Mouse (Mus musculus) liver, embryonic 15.5 days (tissue): Measurements from ENCODE around the gene Fat3. TPM values are rescaled to one million over a fixed set of nuclear protein-coding genes. Genes with fewer than 3 reads are reported as not detected.

Source experiments
- ATAC-seq: fragments of 200-750 bp; cut with Nextera tagmentation; 2 replicates; pipeline ENCODE4 v1.8.0; 2017; ENCODE audit warnings: moderate number of reproducible peaks, mild to moderate bottlenecking, moderate library complexity; ENCODE audit not compliant: insufficient read depth
- H3K27ac ChIP-seq: fragments of 300-500 bp; sonication (generic); replicated peaks from 2 replicates; pipeline ENCODE4 v1.5.1; 2015; ENCODE audit warnings: mild to moderate bottlenecking, inconsistent platforms
- H3K27me3 ChIP-seq: fragments of 300-500 bp; sonication (generic); 2 replicates; pipeline ENCODE4 v1.6.1; 2015; ENCODE audit warnings: mild to moderate bottlenecking, inconsistent platforms
- H3K36me3 ChIP-seq: fragments of 300-500 bp; sonication (generic); replicated peaks from 2 replicates; pipeline ENCODE4 v1.6.1; 2015; ENCODE audit warnings: moderate library complexity, mild to moderate bottlenecking, inconsistent platforms
- H3K4me1 ChIP-seq: fragments of 300-500 bp; sonication (generic); replicated peaks from 2 replicates; pipeline ENCODE4 v1.6.1; 2015; ENCODE audit warnings: inconsistent platforms
- H3K4me2 ChIP-seq: fragments of 300-500 bp; sonication (generic); 2 replicates; pipeline ENCODE4 v1.6.1; 2015; ENCODE audit warnings: moderate library complexity, mild to moderate bottlenecking, inconsistent platforms
- H3K4me3 ChIP-seq: fragments of 300-500 bp; sonication (generic); replicated peaks from 2 replicates; pipeline ENCODE4 v1.5.1; 2015; ENCODE audit warnings: mild to moderate bottlenecking, inconsistent platforms
- H3K9ac ChIP-seq: fragments of 300-500 bp; sonication (generic); 2 replicates; pipeline ENCODE4 v1.6.1; 2015; ENCODE audit warnings: moderate library complexity, mild to moderate bottlenecking, inconsistent platforms
- H3K9me3 ChIP-seq: fragments of 300-500 bp; sonication (generic); replicated peaks from 2 replicates; pipeline ENCODE4 v1.6.1; 2016; ENCODE audit warnings: inconsistent platforms
- WGBS: fragments of 180-500 bp; shearing (Covaris S2); methylation state at CpG from one replicate; pipeline ENCODE4 v1.1.7; 2015; ENCODE audit warnings: mixed read lengths; ENCODE audit not compliant: insufficient replicate concordance; 5-methylcytosine and 5-hydroxymethylcytosine counted together
- polyA plus RNA-seq: library from polyadenylated mRNA; unstranded; fragments of >200 nt; fragmentation: Nextera tagmentation; extraction: Ambion mirVana; gene quantifications from 2 replicates; pipeline ENCODE4 v1.2.1, GENCODE M21; 2015

Gene Fat3
- polyA plus RNA-seq, 1 experiment from 2014 or later, result 0.06 TPM

- Histone ChIP-seq H3K4me1 (peaks cover 13% of the 10 kb centered on the region), H3K9ac (no peak overlapping the region), H3K27ac (no peak overlapping the region), H3K36me3 (no peaks in the 10 kb centered on the region), H3K27me3 (no peaks in the 10 kb centered on the region), H3K9me3 (no peaks in the 10 kb centered on the region), H3K4me3 (no peak overlapping the region), H3K4me2 (no peak overlapping the region; the same call in 1 of the 2 replicates)
- peak; percentile 34; the same call in 1 of the 2 replicates for ATAC-seq
- 19% methylated on average over 2 of the region's 2 CpGs for WGBS
Measured at GRCm38 (mm10) chr9:16227398-16227797, 273.7 kb downstream of the Fat3 start.

GRCm38 (mm10) chr9:16226545-16226944, 274.5 kb downstream of the Fat3 start:
- ATAC-seq, result no peak
- no peaks in the 10 kb centered on the region for H3K27me3 ChIP-seq
- H3K27ac ChIP-seq, result no peak overlapping the region
- H3K9me3 ChIP-seq, result no peaks in the 10 kb centered on the region
- H3K4me3 ChIP-seq, result no peak overlapping the region
- H3K36me3 ChIP-seq, result no peaks in the 10 kb centered on the region
- no peak overlapping the region for H3K4me2 ChIP-seq
- no peak overlapping the region for H3K9ac ChIP-seq
- peaks cover 13% of the 10 kb centered on the region for H3K4me1 ChIP-seq

- Histone ChIP-seq H3K4me3 (no peak overlapping the region), H3K27me3 (no peaks in the 10 kb centered on the region), H3K9me3 (no peaks in the 10 kb centered on the region), H3K27ac (no peak overlapping the region), H3K9ac (no peak overlapping the region), H3K36me3 (no peaks in the 10 kb centered on the region), H3K4me2 (no peak overlapping the region), H3K4me1 (peaks cover 4% of the 10 kb centered on the region)
- 57% methylated on average over 5 of the region's 5 CpGs for WGBS
- no peak for ATAC-seq
Measured at GRCm38 (mm10) chr9:16221885-16222284, 279.2 kb downstream of the Fat3 start.

- WGBS, result 17% methylated on average over 6 of the region's 6 CpGs
- Histone ChIP-seq H3K4me2 (no peak overlapping the region), H3K27ac (peak overlapping the region; percentile 71), H3K36me3 (no peaks in the 10 kb centered on the region), H3K4me3 (no peak overlapping the region), H3K9me3 (no peaks in the 10 kb centered on the region), H3K4me1 (peaks cover 36% of the 10 kb centered on the region), H3K9ac (no peak overlapping the region), H3K27me3 (no peaks in the 10 kb centered on the region)
- ATAC-seq, result no peak
Measured at GRCm38 (mm10) chr9:16216235-16216634, 284.9 kb downstream of the Fat3 start.

- Histone ChIP-seq H3K36me3 (no peaks in the 10 kb centered on the region), H3K9me3 (no peaks in the 10 kb centered on the region), H3K4me1 (peaks cover 36% of the 10 kb centered on the region), H3K27me3 (no peaks in the 10 kb centered on the region), H3K4me2 (peak overlapping the region; percentile 38), H3K27ac (peak overlapping the region; percentile 71), H3K9ac (no peak overlapping the region), H3K4me3 (no peak overlapping the region)
- peak; percentile 85 for ATAC-seq
- 11% methylated on average over 7 of the region's 7 CpGs for WGBS
Measured at GRCm38 (mm10) chr9:16214731-16215681, 286.1 kb downstream of the Fat3 start.

GRCm38 (mm10) chr9:16213324-16213723, 287.8 kb downstream of the Fat3 start:
- 4% methylated on average over 1 of the region's 1 CpGs for whole genome bisulfite sequencing
- H3K4me3 ChIP-seq, result no peak overlapping the region
- H3K9me3 ChIP-seq, result no peaks in the 10 kb centered on the region
- no peak overlapping the region for H3K27ac ChIP-seq
- no peak for ATAC-seq
- peaks cover 36% of the 10 kb centered on the region for H3K4me1 ChIP-seq
- no peak overlapping the region for H3K9ac ChIP-seq
- H3K4me2 ChIP-seq, result no peak overlapping the region
- H3K36me3 ChIP-seq, result no peaks in the 10 kb centered on the region
- H3K27me3 ChIP-seq, result no peaks in the 10 kb centered on the region

GRCm38 (mm10) chr9:16212628-16213027, 288.5 kb downstream of the Fat3 start:
- H3K9me3 ChIP-seq, result no peaks in the 10 kb centered on the region
- no peak for ATAC-seq
- H3K4me1 ChIP-seq, result peaks cover 36% of the 10 kb centered on the region
- no peak overlapping the region for H3K27ac ChIP-seq
- H3K27me3 ChIP-seq, result no peaks in the 10 kb centered on the region
- H3K4me3 ChIP-seq, result no peak overlapping the region
- no peaks in the 10 kb centered on the region for H3K36me3 ChIP-seq
- no peak overlapping the region for H3K4me2 ChIP-seq
- 38% methylated on average over 3 of the region's 3 CpGs for WGBS
- no peak overlapping the region for H3K9ac ChIP-seq

- no peak overlapping the region for H3K9ac ChIP-seq
- H3K27ac ChIP-seq, result no peak overlapping the region
- H3K4me3 ChIP-seq, result no peak overlapping the region
- no peaks in the 10 kb centered on the region for H3K27me3 ChIP-seq
- ATAC-seq, result no peak
- H3K4me2 ChIP-seq, result no peak overlapping the region
- WGBS, result 57% methylated on average over 4 of the region's 4 CpGs
- H3K9me3 ChIP-seq, result no peaks in the 10 kb centered on the region
- H3K36me3 ChIP-seq, result no peaks in the 10 kb centered on the region
- peaks cover 36% of the 10 kb centered on the region for H3K4me1 ChIP-seq
Measured at GRCm38 (mm10) chr9:16212163-16212562, 288.9 kb downstream of the Fat3 start.

- Histone ChIP-seq H3K27ac (no peak overlapping the region), H3K4me2 (no peak overlapping the region), H3K36me3 (no peaks in the 10 kb centered on the region), H3K4me1 (peaks cover 35% of the 10 kb centered on the region), H3K4me3 (no peak overlapping the region), H3K9me3 (no peaks in the 10 kb centered on the region), H3K27me3 (no peaks in the 10 kb centered on the region), H3K9ac (no peak overlapping the region)
- WGBS, result 59% methylated on average over 3 of the region's 3 CpGs
- no peak for ATAC-seq
Measured at GRCm38 (mm10) chr9:16211468-16211867, 289.6 kb downstream of the Fat3 start.

- Histone ChIP-seq H3K9me3 (no peaks in the 10 kb centered on the region), H3K9ac (no peak overlapping the region), H3K27ac (no peak overlapping the region), H3K36me3 (no peaks in the 10 kb centered on the region), H3K4me1 (no peaks in the 10 kb centered on the region), H3K4me3 (no peak overlapping the region), H3K4me2 (no peak overlapping the region), H3K27me3 (no peaks in the 10 kb centered on the region)
- no peak for ATAC-seq
- WGBS, result 55% methylated on average over 6 of the region's 6 CpGs
Measured at GRCm38 (mm10) chr9:16202296-16202695, 298.8 kb downstream of the Fat3 start.

GRCm38 (mm10) chr9:16200948-16201347, 300.1 kb downstream of the Fat3 start:
- H3K27ac ChIP-seq, result no peak overlapping the region
- no peak overlapping the region for H3K4me3 ChIP-seq
- H3K9ac ChIP-seq, result no peak overlapping the region
- no peak overlapping the region for H3K4me2 ChIP-seq
- H3K9me3 ChIP-seq, result no peaks in the 10 kb centered on the region
- no peaks in the 10 kb centered on the region for H3K4me1 ChIP-seq
- WGBS, result 76% methylated on average over 1 of the region's 1 CpGs
- H3K36me3 ChIP-seq, result no peaks in the 10 kb centered on the region
- H3K27me3 ChIP-seq, result no peaks in the 10 kb centered on the region
- no peak for ATAC-seq
